Mouse (Mus musculus): ENCODE measurements around the gene Ldlrad1. TPM values are rescaled to one million over a fixed set of nuclear protein-coding genes. Genes with fewer than 3 reads are reported as not detected.

The Ldlrad1 gene
- total RNA-seq (2014; rRNA removed; ENCODE audit: low replicate concordance): not detected in 2 replicates
- 0.11 TPM in 1 of 2 replicates, not detected in the other for polyA plus RNA-seq (2015; fragmentation: Nextera tagmentation; extraction: Ambion mirVana)

DNA sequence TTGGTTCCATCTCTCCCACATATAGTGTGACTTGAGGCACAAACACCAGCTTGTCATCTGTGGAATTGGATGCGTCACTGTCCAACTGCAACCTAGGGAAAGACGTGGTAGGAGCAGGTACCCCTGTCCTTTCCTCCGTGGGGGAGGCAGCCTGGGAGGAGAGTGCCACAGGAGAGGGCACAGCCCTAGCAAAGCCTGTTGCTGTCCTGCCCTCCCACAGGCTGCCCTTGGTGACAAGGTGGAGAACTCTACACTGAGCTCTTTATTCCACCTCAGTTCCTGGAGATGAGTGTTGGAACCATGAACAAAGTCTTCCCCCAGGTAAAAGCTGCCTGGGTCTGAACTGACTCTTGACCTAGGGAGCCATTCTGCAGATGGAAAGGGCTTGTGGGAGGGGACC, at the start of gene Ldlrad1:
Gene Ldlrad1, plus strand, starts transcription at position 301 of the 400 bp plus-strand sequence.
- Histone ChIP-seq H3K4me1 (ENCODE audit: control insufficient read depth, insufficient read depth) (no peaks in the 10 kb centered on the region), H3K27ac (ENCODE audit: low read depth) (no peak within 1 kb of the TSS), H3K9ac (replicated peaks; ENCODE audit: low read depth, low read length) (no peak within 1 kb of the TSS), H3K36me3 (replicated peaks; ENCODE audit: control insufficient read depth, insufficient read depth, low read length) (peaks cover 15% of the 10 kb centered on the region; the same call in 1 of the 2 replicates), H3K9me3 (replicated peaks; ENCODE audit: control insufficient read depth, low read length) (no peaks in the 10 kb centered on the region), H3K4me3 (ENCODE audit: low read depth, low read length) (no peak within 1 kb of the TSS), H3K27me3 (ENCODE audit: control insufficient read depth, insufficient read depth, low read length) (peaks cover 41% of the 10 kb centered on the region), H3K4me2 (ENCODE audit: low read depth, low read length) (no peak within 1 kb of the TSS)
- DNase-seq (ENCODE audit: low spot score): no peak
- ATAC-seq (ENCODE audit: insufficient read depth, low read depth): no peak
- WGBS: 83% methylated on average over 3 of the region's 3 CpGs
- TF ChIP-seq EP300 (IDR thresholded peaks at IDR 0.05; ENCODE audit: low read depth) (no peak), CTCF (IDR thresholded peaks at IDR 0.05; ENCODE audit: low read depth) (no peak)

DNA sequence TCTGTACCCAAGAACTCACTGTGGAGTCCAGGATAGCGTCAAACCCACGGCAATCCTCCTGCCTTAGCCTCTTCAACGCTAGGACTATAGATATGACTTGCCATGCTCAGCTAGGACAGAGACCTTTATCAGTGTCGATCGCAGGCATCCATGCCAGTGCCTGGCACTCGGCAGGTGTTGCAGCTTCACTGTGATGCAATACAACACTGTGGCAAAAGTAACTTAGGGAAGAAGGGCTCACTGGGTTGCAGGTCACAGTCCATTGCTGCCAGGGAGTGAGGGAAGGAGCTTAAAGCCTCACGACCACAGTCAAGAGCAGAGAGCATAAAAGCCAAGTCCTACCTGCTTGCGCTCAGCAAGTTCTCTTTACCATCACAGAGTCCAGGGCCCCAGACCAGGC, 48.8 kb upstream of the Ldlrad1 start:
- no peak for ATAC-seq (ENCODE audit: insufficient read depth, low read depth)

DNA sequence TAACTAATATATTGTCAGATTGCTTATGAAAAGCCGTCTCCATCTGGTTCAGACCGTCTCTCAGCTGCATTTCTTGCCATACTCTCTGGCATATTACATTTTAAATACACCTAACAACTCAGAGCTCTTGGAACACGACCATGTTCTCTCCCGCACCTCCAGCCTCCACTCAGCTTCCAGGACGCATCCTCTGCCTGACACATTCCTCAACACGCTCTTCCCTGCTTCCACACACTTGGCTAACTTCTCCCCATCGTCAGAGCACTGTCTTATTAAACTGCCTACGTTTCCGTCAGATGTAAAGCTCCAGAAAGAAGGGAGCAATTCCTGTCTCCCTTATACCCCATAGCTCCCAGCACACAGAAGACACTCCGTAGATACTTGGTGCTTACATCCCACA, 45.6 kb upstream of the Ldlrad1 start:
- H3K9me3 ChIP-seq (replicated peaks; ENCODE audit: control insufficient read depth, low read length): no peaks in the 10 kb centered on the region
- TF ChIP-seq CTCF (IDR thresholded peaks at IDR 0.05; ENCODE audit: low read depth): no peak
- no peak for TF ChIP-seq EP300 (IDR thresholded peaks at IDR 0.05; ENCODE audit: low read depth)
- peaks cover 24% of the 10 kb centered on the region for H3K36me3 ChIP-seq (replicated peaks; ENCODE audit: control insufficient read depth, insufficient read depth, low read length)
- ATAC-seq (ENCODE audit: insufficient read depth, low read depth) (no peak), DNase-seq (ENCODE audit: low spot score) (no peak)
- no peaks in the 10 kb centered on the region for H3K27me3 ChIP-seq (ENCODE audit: control insufficient read depth, insufficient read depth, low read length)
- no peaks in the 10 kb centered on the region for H3K4me1 ChIP-seq (ENCODE audit: control insufficient read depth, insufficient read depth)
- no peak overlapping the region for H3K9ac ChIP-seq (replicated peaks; ENCODE audit: low read depth, low read length)
- H3K4me3 ChIP-seq (ENCODE audit: low read depth, low read length): no peak overlapping the region
- WGBS: 86% methylated on average over 10 of the region's 10 CpGs
- no peak overlapping the region for H3K4me2 ChIP-seq (ENCODE audit: low read depth, low read length)
- H3K27ac ChIP-seq (ENCODE audit: low read depth): no peak overlapping the region

More for the DNA sequence above, 48.8 kb upstream of the Ldlrad1 start:
- WGBS: 81% methylated on average over 8 of the region's 8 CpGs
- H3K9me3 ChIP-seq (replicated peaks; ENCODE audit: control insufficient read depth, low read length): no peaks in the 10 kb centered on the region
- no peak overlapping the region for H3K27ac ChIP-seq (ENCODE audit: low read depth)
- no peak for DNase-seq (ENCODE audit: low spot score)
- H3K4me2 ChIP-seq (ENCODE audit: low read depth, low read length): no peak overlapping the region
- TF ChIP-seq EP300 (IDR thresholded peaks at IDR 0.05; ENCODE audit: low read depth): no peak
- TF ChIP-seq CTCF (IDR thresholded peaks at IDR 0.05; ENCODE audit: low read depth): no peak
- no peak overlapping the region for H3K9ac ChIP-seq (replicated peaks; ENCODE audit: low read depth, low read length)
- H3K4me1 ChIP-seq (ENCODE audit: control insufficient read depth, insufficient read depth): no peaks in the 10 kb centered on the region
- H3K36me3 ChIP-seq (replicated peaks; ENCODE audit: control insufficient read depth, insufficient read depth, low read length): peaks cover 20% of the 10 kb centered on the region
- no peaks in the 10 kb centered on the region for H3K27me3 ChIP-seq (ENCODE audit: control insufficient read depth, insufficient read depth, low read length)
- H3K4me3 ChIP-seq (ENCODE audit: low read depth, low read length): no peak overlapping the region

DNA sequence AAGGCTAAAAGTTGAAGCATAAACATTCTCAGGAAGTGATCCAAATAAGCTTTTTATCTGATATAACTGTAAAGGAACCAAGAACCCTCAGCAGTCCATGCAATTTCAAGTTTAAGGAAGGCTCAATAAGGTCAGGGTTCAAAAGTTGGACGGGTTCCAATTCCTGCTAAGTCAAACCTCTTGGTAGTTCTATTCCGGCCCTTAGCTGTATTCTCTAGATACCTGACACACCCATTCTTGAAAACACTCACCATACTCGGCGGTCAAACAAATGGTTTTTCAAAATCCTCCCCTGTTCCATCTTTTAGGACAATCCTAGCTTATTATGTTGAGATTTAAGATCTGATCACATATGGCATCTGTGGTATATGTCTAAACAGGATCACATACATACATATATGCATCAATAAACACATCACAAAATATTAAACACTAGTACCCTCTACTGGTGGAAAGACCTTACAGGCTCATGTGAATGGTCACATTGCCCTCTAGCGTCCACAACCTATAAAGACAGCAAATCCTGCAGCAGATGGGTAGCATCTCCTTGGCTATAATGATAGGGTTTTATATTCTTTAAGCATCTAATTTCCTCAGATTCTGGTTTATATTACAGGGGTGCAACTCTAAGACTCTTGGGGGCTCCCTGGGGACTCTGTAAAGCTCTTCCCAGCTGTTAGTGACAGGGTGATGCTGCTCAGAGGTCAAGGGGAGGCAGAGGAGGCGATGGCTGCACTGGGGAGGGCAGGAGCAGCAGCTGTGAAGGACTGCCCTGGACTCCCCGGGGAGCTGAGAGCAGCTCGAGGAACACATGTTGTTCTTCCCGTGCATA, 45.0 kb upstream of the Ldlrad1 start:
- DNase-seq (ENCODE audit: low spot score): peak; percentile 69
- Histone ChIP-seq H3K9ac (replicated peaks; ENCODE audit: low read depth, low read length) (no peak overlapping the region), H3K27ac (ENCODE audit: low read depth) (no peak overlapping the region), H3K4me1 (ENCODE audit: control insufficient read depth, insufficient read depth) (no peaks in the 10 kb centered on the region), H3K9me3 (replicated peaks; ENCODE audit: control insufficient read depth, low read length) (no peaks in the 10 kb centered on the region), H3K36me3 (replicated peaks; ENCODE audit: control insufficient read depth, insufficient read depth, low read length) (peaks cover 23% of the 10 kb centered on the region), H3K4me2 (ENCODE audit: low read depth, low read length) (no peak overlapping the region), H3K4me3 (ENCODE audit: low read depth, low read length) (no peak overlapping the region), H3K27me3 (ENCODE audit: control insufficient read depth, insufficient read depth, low read length) (no peaks in the 10 kb centered on the region)
- WGBS: 35% methylated on average over 9 of the region's 9 CpGs
- ATAC-seq (ENCODE audit: insufficient read depth, low read depth): peak; percentile 33; the same call in 1 of the 2 replicates
- TF ChIP-seq EP300 (IDR thresholded peaks at IDR 0.05; ENCODE audit: low read depth): no peak
- peak; percentile 99 for TF ChIP-seq CTCF (IDR thresholded peaks at IDR 0.05; ENCODE audit: low read depth)

DNA sequence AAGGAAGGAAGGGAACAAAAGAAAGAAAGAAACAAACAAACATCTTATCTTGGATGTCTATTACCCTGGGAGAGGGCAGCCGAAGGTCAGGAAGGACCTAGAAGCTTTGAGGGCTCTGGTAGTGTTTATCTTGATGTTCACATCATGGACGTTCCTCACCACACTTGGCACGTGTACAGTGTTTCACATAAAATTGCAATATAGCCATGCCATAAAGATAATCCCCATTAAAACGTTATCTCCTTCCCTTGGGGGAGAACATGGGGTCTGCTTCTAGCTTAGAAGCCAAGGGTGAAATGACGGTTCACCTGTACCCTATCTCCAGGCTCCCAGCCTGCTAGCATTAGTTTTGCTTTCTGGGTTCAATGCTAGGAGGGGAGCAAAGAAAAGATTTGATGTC, 42.3 kb upstream of the Ldlrad1 start:
- DNase-seq (ENCODE audit: low spot score) (no peak), ATAC-seq (ENCODE audit: insufficient read depth, low read depth) (no peak)
- TF ChIP-seq CTCF (IDR thresholded peaks at IDR 0.05; ENCODE audit: low read depth): no peak
- TF ChIP-seq EP300 (IDR thresholded peaks at IDR 0.05; ENCODE audit: low read depth): no peak
- no peaks in the 10 kb centered on the region for H3K9me3 ChIP-seq (replicated peaks; ENCODE audit: control insufficient read depth, low read length)
- no peak overlapping the region for H3K4me3 ChIP-seq (ENCODE audit: low read depth, low read length)
- 58% methylated on average over 5 of the region's 5 CpGs for WGBS
- H3K4me2 ChIP-seq (ENCODE audit: low read depth, low read length): no peak overlapping the region
- no peaks in the 10 kb centered on the region for H3K27me3 ChIP-seq (ENCODE audit: control insufficient read depth, insufficient read depth, low read length)
- H3K27ac ChIP-seq (ENCODE audit: low read depth): no peak overlapping the region
- no peak overlapping the region for H3K9ac ChIP-seq (replicated peaks; ENCODE audit: low read depth, low read length)
- H3K4me1 ChIP-seq (ENCODE audit: control insufficient read depth, insufficient read depth): no peaks in the 10 kb centered on the region
- H3K36me3 ChIP-seq (replicated peaks; ENCODE audit: control insufficient read depth, insufficient read depth, low read length): peaks cover 19% of the 10 kb centered on the region
